Mouse (Mus musculus) C2C12 (cell line): ENCODE measurements around the gene Naa80. TPM values are rescaled to one million over a fixed set of nuclear protein-coding genes. Genes with fewer than 3 reads are reported as not detected.
A peak's percentile ranks its signal among the peaks of the same experiment; 100 is the strongest.

Experiments used
- H3K27me3 ChIP-seq: one replicate; pipeline ENCODE4 v1.6.1; 2011; ENCODE audit not compliant: control insufficient read depth, insufficient read depth, insufficient read length
- H3K36me3 ChIP-seq: one replicate; pipeline ENCODE4 v1.6.1; 2011; ENCODE audit not compliant: control insufficient read depth, insufficient read depth
- H3K4me3 ChIP-seq: one replicate; pipeline ENCODE4 v1.5.1; 2011; ENCODE audit warnings: mild to moderate bottlenecking, control low read depth; ENCODE audit not compliant: poor library complexity, insufficient read depth, severe bottlenecking
- H3K79me2 ChIP-seq: one replicate; pipeline ENCODE4 v1.6.1; 2011; ENCODE audit not compliant: control insufficient read depth, insufficient read depth
- H3K79me3 ChIP-seq: one replicate; pipeline ENCODE4 v1.6.1; 2011; ENCODE audit warnings: low read depth, control low read depth
- H3ac ChIP-seq: one replicate; pipeline ENCODE3; 2011; ENCODE audit warnings: low read depth; ENCODE audit not compliant: control insufficient read depth, insufficient read length
- CEBPB ChIP-seq: IDR thresholded peaks from one replicate; pipeline ENCODE4 v1.6.1; 2011; ENCODE audit warnings: low read depth, mild to moderate bottlenecking, control low read depth, moderate library complexity
- CTCF ChIP-seq: IDR thresholded peaks from one replicate; pipeline ENCODE4 v1.5.1; 2011; ENCODE audit not compliant: control insufficient read depth, insufficient read depth, insufficient read length
- FOSL1 ChIP-seq: IDR thresholded peaks from one replicate; pipeline ENCODE4 v1.8.0; 2011; ENCODE audit warnings: mild to moderate bottlenecking, low read length; ENCODE audit not compliant: poor library complexity, insufficient read depth, severe bottlenecking
- MAX ChIP-seq: IDR thresholded peaks from one replicate; pipeline ENCODE4 v1.6.1; 2011; ENCODE audit warnings: mild to moderate bottlenecking, control low read depth
- MYOD1 ChIP-seq: IDR thresholded peaks from one replicate; pipeline ENCODE4 v1.6.1; 2011; ENCODE audit warnings: low read depth; ENCODE audit not compliant: control insufficient read depth, insufficient read length
- MYOG ChIP-seq: IDR thresholded peaks from one replicate; pipeline ENCODE4 v1.6.1; 2011; ENCODE audit not compliant: control insufficient read depth, insufficient read length; ENCODE audit errors: extremely low read depth
- USF1 ChIP-seq: IDR thresholded peaks from one replicate; pipeline ENCODE4 v1.6.1; 2011; ENCODE audit warnings: low read depth, mild to moderate bottlenecking, control low read depth, moderate library complexity
- polyA plus RNA-seq: library from polyadenylated mRNA; unstranded; fragments of >200 nt; fragmentation: generic; extraction: Trizol; gene quantifications from one replicate; pipeline ENCODE4 v1.2.1, GENCODE M21; 2012; ENCODE audit warnings: missing spikeins

The Naa80 gene
- polyA plus RNA-seq, 1 experiment: 8.2 TPM

DNA sequence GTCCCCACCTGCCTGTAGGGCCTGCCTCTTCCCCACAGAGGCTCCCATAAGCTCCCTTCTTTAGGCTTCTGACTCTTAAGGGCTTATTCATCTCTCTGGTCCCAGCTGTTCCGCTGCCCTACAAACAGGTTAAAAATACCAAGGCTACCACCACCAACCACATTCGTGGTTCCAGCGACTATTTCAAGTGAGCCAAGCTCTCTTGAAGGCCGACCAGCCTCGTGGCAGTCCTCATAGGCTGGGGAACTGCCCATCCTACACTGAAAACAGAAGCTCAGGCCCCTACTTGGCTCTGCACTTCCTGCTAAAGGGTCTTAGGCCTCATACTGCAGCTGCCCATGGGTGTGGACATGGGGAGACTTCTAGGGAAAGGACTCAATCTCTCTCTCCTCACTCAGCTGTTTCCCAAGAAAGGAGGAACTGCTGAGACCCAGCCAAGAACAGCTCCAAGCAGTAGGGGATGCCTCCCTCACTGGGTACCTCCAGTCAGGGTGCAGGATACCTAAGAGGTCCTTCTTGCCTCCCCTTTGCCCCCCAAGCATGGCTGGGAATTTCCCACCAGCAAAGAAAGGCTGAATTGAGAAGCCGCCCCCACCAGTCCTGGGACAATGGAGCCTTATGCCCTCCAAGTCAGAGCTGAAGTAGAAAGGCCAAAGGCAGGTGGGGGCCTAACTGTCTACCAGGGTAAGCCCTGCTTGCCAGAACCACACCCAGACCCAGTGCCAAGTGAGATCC lies 32.9 kb downstream of the Naa80 start:
- Histone ChIP-seq H3K79me2 (no peaks in the 10 kb centered on the region), H3K36me3 (peaks cover 29% of the 10 kb centered on the region), H3K27me3 (no peaks in the 10 kb centered on the region), H3K79me3 (no peaks in the 10 kb centered on the region), H3K4me3 (no peak overlapping the region), H3ac (no peak overlapping the region)
- no peak for TF ChIP-seq CEBPB
- TF ChIP-seq FOSL1: no peak

DNA sequence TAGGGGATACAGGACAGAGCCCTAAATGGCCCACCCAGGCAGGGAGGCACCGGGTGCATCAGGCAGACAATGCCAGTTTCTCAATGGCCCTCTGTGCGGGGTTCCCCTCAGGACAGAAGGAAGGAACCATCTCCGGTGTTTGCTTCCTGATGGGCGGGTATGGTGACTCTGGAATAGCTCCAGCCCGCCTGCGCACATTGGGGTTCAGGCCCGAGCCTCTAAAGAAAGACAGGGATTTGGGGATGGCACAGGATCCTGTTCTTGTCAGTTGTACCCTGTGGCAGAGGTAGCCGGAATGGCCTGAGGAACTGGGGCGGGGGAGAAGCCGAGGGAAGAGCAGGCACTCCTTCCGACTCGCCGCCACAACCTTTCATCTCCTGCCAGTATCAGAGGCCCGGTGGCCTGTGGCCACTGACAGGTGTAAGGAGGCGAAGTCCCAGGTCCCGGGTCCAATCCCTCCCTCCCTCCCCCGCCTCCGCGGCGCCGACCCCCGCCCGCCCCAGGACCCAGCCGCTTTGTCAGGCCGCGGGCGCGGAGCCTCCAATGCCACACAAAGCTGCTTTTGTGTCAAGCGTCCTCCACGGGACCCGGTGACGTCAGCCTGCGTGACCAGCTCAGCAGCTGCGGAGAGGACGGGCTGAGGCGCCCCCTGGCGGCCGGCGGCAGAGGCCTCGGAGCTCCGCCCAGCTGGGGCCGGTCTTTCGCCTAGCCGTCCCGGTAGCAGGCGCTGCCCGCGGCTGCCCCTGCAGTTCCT lies 33.7 kb downstream of the Naa80 start:
- no peak for TF ChIP-seq CEBPB
- TF ChIP-seq MYOG: no peak
- peak; percentile 33 for TF ChIP-seq MAX
- TF ChIP-seq CTCF: peak; percentile 99
- no peak for TF ChIP-seq FOSL1
- peak; percentile 25 for TF ChIP-seq USF1
- peak; percentile 62 for TF ChIP-seq MYOD1
- no peaks in the 10 kb centered on the region for H3K27me3 ChIP-seq
- peaks cover 36% of the 10 kb centered on the region for H3K36me3 ChIP-seq
- H3ac ChIP-seq: no peak overlapping the region
- H3K4me3 ChIP-seq: no peak overlapping the region
- no peaks in the 10 kb centered on the region for H3K79me2 ChIP-seq
- H3K79me3 ChIP-seq: no peaks in the 10 kb centered on the region

DNA sequence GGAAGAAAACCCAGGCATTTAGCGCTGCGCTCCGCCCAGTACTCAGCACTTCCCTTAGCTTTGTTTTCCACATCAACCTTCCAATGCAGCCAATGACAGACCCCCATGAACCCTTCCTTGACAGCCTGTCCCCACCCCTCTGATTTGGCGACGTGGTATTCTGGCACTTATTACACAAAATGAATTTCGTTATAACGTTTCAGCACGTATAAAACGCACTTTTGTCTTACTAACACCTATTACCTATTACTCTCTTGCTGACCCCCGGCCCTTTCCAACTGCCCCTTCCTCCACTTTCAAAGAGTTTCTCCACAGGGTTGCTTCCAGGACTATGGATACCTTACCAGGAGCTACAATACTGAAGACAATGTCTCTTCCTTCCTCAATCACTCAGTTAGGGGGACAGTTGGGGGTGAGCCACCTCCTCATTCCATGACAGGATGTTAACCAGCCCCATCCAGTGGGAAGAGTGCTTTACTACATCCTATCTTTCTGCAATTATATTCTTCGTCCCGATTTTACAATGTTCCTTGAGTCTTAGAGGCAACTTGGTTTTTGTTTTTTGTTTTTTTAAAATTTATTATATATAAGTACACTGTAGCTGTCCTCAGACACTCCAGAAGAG lies 34.4 kb downstream of the Naa80 start:
- Histone ChIP-seq H3K79me2 (peaks cover 6% of the 10 kb centered on the region), H3K4me3 (no peak overlapping the region), H3K79me3 (no peaks in the 10 kb centered on the region), H3K36me3 (peaks cover 43% of the 10 kb centered on the region), H3K27me3 (no peaks in the 10 kb centered on the region), H3ac (no peak overlapping the region)
- TF ChIP-seq MYOD1 (no peak), FOSL1 (no peak), MAX (no peak), CEBPB (no peak), CTCF (no peak), USF1 (no peak), MYOG (no peak)

DNA sequence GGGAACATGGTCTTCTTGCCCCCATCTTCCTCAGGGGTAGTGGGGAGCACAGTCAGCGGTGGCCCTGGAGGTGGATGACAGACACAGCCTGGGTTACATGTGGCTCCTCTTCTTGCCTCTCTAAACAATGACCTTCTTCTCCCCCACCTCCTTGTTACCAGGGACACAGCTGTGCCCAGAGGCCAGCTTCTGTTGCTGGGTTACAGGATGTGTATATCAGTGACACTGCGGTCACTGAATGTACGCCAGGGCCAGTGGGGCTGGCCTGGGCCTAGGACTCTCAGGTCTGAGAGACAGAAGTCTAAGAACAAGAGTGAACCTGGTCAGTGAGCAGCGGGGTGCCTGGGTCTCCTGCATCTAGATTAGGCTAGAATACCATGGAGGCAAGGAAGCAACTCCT lies 36.3 kb downstream of the Naa80 start:
- Histone ChIP-seq H3K4me3 (no peak overlapping the region), H3K27me3 (no peaks in the 10 kb centered on the region), H3K36me3 (peaks cover 54% of the 10 kb centered on the region), H3ac (no peak overlapping the region), H3K79me2 (peaks cover 11% of the 10 kb centered on the region), H3K79me3 (no peaks in the 10 kb centered on the region)
- TF ChIP-seq USF1 (no peak), FOSL1 (no peak), CEBPB (no peak), MYOG (no peak)

DNA sequence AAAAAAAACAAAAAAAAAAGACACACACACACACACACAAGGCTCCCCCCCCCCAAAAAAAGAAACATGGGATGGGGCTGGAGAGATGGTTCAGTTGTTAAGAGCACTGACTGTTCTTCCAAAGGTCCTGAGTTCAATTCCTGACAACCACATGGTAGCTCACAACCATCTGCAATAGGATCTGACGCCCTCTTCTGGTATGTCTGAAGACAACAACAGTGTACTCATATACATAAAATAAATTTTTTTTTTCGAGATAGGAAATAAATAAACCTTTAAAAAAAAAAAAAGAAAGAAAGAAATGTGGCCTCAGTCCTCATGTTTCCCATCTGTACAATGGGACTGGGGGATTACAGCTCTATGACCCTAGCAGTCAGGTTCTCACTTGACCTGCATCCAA lies 38.8 kb downstream of the Naa80 start:
- no peak for TF ChIP-seq MYOG
- TF ChIP-seq CTCF: no peak
- TF ChIP-seq MAX: no peak
- no peak for TF ChIP-seq CEBPB
- no peak for TF ChIP-seq FOSL1
- TF ChIP-seq MYOD1: no peak
- TF ChIP-seq USF1: no peak
- no peak overlapping the region for H3ac ChIP-seq
- no peak overlapping the region for H3K4me3 ChIP-seq
- peaks cover 25% of the 10 kb centered on the region for H3K79me2 ChIP-seq
- H3K36me3 ChIP-seq: peaks cover 58% of the 10 kb centered on the region
- H3K27me3 ChIP-seq: no peaks in the 10 kb centered on the region
- peaks cover 5% of the 10 kb centered on the region for H3K79me3 ChIP-seq

DNA sequence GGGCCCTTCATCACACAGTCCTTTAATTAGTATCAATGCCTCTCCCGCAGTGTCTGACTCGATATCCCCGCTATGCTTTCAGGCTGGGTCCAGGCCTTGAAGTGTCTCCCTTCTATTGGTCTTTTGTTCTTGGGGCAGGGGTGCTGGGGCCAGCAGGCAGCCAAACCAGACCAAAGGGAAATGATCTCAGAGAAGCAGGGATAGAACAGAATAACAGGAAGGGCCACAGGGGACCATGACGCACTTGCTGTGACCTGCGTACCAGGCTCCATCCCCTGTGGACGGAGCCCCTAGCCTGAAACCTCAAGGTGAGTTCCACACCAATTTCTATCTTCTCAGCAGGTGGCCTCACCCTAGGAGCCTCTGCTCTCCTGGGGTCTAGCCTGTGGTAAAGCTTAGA lies 39.4 kb downstream of the Naa80 start:
- H3K4me3 ChIP-seq: no peak overlapping the region
- no peaks in the 10 kb centered on the region for H3K27me3 ChIP-seq
- TF ChIP-seq FOSL1 (no peak), CTCF (no peak), USF1 (no peak), CEBPB (no peak), MYOG (no peak), MYOD1 (no peak), MAX (no peak)
- H3K36me3 ChIP-seq: peaks cover 58% of the 10 kb centered on the region
- peaks cover 32% of the 10 kb centered on the region for H3K79me2 ChIP-seq
- no peak overlapping the region for H3ac ChIP-seq
- peaks cover 8% of the 10 kb centered on the region for H3K79me3 ChIP-seq
